Mouse (Mus musculus) ES-E14 (cell line): ENCODE measurements around the gene H2-Ob.

Experiments
- CHD2 ChIP-seq: IDR thresholded peaks from 2 replicates; pipeline ENCODE4 v1.6.1; 2014; ENCODE audit warnings: mild to moderate bottlenecking, low read depth, low read length, inconsistent platforms
- HCFC1 ChIP-seq: IDR thresholded peaks from 2 replicates; pipeline ENCODE4 v1.6.1; 2012; ENCODE audit warnings: low read length, inconsistent platforms, borderline replicate concordance; ENCODE audit not compliant: insufficient read depth
- MAFK ChIP-seq: IDR thresholded peaks from 2 replicates; pipeline ENCODE4 v1.6.1; 2014; ENCODE audit warnings: mild to moderate bottlenecking, low read depth, low read length, inconsistent platforms; ENCODE audit not compliant: insufficient read depth
- ZC3H11A ChIP-seq: IDR thresholded peaks from 2 replicates; pipeline ENCODE4 v1.6.1; 2012; ENCODE audit warnings: low read depth, mild to moderate bottlenecking, inconsistent platforms, low read length, borderline replicate concordance
- ZNF384 ChIP-seq: IDR thresholded peaks from 2 replicates; pipeline ENCODE4 v1.6.1; 2012; ENCODE audit warnings: low read depth, low read length, inconsistent platforms

GRCm38 (mm10) chr17:34210599-34210998 lies 28.1 kb upstream of the H2-Ob start:
- no peak for TF ChIP-seq HCFC1
- TF ChIP-seq ZC3H11A: no peak
- no peak for TF ChIP-seq ZNF384
- no peak for TF ChIP-seq CHD2
- no peak for TF ChIP-seq MAFK
